Mouse (Mus musculus): ENCODE data around the gene Ggct. TPM values are rescaled to one million over a fixed set of nuclear protein-coding genes. Genes with fewer than 3 reads are reported as not detected.

Ggct gene
- 16.6 and 19.8 TPM in 2 replicates for polyA plus RNA-seq (2012; rRNA removed)

- peak within 1 kb of the TSS; percentile 53 for H3K4me3 ChIP-seq (ENCODE audit: insufficient read depth, low read length)
- H3K27ac ChIP-seq (ENCODE audit: insufficient read depth, low read length): peak within 1 kb of the TSS; percentile 24
- TF ChIP-seq POLR2A (IDR thresholded peaks at IDR 0.05; ENCODE audit: extremely low read depth, insufficient read depth, low read length): peak; percentile 96
- TF ChIP-seq CTCF (IDR thresholded peaks at IDR 0.05; ENCODE audit: extremely low read depth, insufficient read depth, low read length): peak; percentile 43
- no peaks in the 10 kb centered on the region; the same call in 1 of the 2 replicates for H3K4me1 ChIP-seq (ENCODE audit: control insufficient read depth, insufficient read depth, low read length)
Observed at GRCm38 (mm10) chr6:54992734-54993260, at the start of gene Ggct. Ggct (minus strand) TSS chr6:54992950.

GRCm38 (mm10) chr6:55040031-55040430, 47.3 kb upstream of the Ggct start:
- TF ChIP-seq CTCF (IDR thresholded peaks at IDR 0.05; ENCODE audit: extremely low read depth, insufficient read depth, low read length) (no peak), POLR2A (IDR thresholded peaks at IDR 0.05; ENCODE audit: extremely low read depth, insufficient read depth, low read length) (no peak)
- no peak overlapping the region for H3K4me3 ChIP-seq (ENCODE audit: insufficient read depth, low read length)
- no peak overlapping the region for H3K27ac ChIP-seq (ENCODE audit: insufficient read depth, low read length)
- peaks cover 4% of the 10 kb centered on the region for H3K4me1 ChIP-seq (ENCODE audit: control insufficient read depth, insufficient read depth, low read length)

- H3K4me3 ChIP-seq (ENCODE audit: insufficient read depth, low read length): no peak overlapping the region; the same call in 1 of the 2 replicates
- TF ChIP-seq CTCF (IDR thresholded peaks at IDR 0.05; ENCODE audit: extremely low read depth, insufficient read depth, low read length): no peak
- no peak for TF ChIP-seq POLR2A (IDR thresholded peaks at IDR 0.05; ENCODE audit: extremely low read depth, insufficient read depth, low read length)
- no peak overlapping the region for H3K27ac ChIP-seq (ENCODE audit: insufficient read depth, low read length)
- H3K4me1 ChIP-seq (ENCODE audit: control insufficient read depth, insufficient read depth, low read length): peaks cover 4% of the 10 kb centered on the region
Observed at GRCm38 (mm10) chr6:55039446-55039783, 46.7 kb upstream of the Ggct start.

DNA sequence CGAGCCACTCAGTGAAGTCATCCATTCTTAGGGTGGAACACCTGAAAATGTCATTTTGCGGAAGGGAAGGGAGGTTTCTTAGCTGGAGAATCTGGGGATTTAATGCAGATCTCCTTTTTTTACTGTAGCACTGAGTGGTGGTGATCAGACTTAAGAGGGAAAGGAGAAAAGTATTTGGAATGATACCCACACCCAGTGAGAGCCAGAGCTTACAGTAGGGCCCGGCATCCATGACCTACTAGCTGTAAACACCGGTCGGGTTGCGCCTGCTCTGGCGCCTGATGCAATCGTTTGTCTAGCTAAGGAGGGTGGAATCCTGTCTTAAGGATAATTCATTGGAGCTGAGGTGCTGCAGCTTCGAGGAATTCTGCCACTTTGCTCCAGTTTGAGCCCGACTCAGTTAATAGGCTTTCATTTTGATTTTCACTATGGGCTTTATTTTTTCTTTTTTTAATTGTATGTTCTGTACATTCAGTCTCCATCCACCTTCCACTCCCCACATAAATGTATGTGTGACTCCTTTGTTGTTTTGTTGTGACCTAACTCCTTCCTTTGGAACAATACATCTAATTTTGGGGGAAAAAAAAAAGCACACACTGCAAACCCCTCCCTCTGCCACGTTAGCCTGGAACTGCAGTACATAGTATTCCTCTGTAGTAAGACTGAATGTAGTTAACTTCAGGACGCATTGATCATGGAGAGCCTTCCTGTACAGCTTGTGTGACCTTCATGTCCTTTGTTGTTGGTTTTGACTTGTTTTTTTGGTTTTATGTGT, 46.1 kb upstream of the Ggct start:
- TF ChIP-seq CTCF (IDR thresholded peaks at IDR 0.05; ENCODE audit: extremely low read depth, insufficient read depth, low read length) (no peak), POLR2A (IDR thresholded peaks at IDR 0.05; ENCODE audit: extremely low read depth, insufficient read depth, low read length) (no peak)
- Histone ChIP-seq H3K4me1 (ENCODE audit: control insufficient read depth, insufficient read depth, low read length) (peaks cover 4% of the 10 kb centered on the region), H3K4me3 (ENCODE audit: insufficient read depth, low read length) (peak overlapping the region; percentile 95), H3K27ac (ENCODE audit: insufficient read depth, low read length) (peak overlapping the region; percentile 88; the same call in 1 of the 2 replicates)

DNA sequence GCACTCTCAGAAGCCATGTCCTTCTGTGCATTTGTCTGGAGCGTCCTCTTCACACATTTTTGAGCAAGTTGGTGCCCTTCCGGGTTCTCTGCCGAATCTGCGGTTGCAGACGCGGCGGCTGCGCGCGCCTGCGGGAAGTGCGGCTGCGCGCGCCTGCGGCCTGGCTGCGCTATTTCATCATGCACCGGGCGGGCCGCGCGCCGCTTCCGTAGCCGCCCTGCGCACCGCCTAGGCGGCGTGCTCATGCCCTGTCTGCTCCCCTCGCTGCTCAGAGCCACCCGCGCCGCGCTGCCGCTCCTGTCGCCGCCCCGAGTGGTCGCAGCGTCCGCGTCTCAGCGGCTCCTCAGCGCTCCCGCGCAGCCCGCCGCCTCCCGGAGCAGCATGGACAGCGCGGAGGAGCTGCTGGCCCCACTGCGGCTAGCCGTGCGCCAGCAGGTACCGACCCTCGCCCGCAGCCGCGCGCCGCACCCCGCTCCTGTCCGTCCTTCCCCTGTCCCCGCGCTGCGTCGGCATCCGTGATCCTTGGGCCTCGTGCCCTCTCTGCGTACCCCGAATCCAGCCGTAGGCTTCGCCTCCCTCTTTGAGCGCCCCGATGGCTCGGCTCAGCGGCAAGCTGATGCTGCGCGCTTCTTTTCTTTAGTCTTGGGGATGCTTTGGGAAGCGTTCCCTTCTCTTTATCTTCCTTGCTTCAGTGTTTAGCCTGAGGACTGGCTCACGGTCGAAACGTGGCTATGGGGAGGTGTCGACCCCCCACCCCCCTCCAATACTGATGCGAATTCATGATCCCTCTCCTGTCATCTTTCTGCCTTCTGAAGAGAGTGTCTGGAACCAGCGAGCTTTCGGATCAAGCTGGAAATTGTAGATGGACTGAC, 45.3 kb upstream of the Ggct start, which contains the start of gene Gars:
TSS of gene Gars (plus strand) at position 209 of the 872 bp plus-strand sequence.
- Histone ChIP-seq H3K27ac (ENCODE audit: insufficient read depth, low read length) (peak within 1 kb of the TSS; percentile 88), H3K4me3 (ENCODE audit: insufficient read depth, low read length) (peak within 1 kb of the TSS; percentile 95), H3K4me1 (ENCODE audit: control insufficient read depth, insufficient read depth, low read length) (peaks cover 3% of the 10 kb centered on the region)
- TF ChIP-seq CTCF (IDR thresholded peaks at IDR 0.05; ENCODE audit: extremely low read depth, insufficient read depth, low read length) (no peak), POLR2A (IDR thresholded peaks at IDR 0.05; ENCODE audit: extremely low read depth, insufficient read depth, low read length) (peak; percentile 75)

GRCm38 (mm10) chr6:55036731-55037130, 44.0 kb upstream of the Ggct start:
- TF ChIP-seq CTCF (IDR thresholded peaks at IDR 0.05; ENCODE audit: extremely low read depth, insufficient read depth, low read length) (no peak), POLR2A (IDR thresholded peaks at IDR 0.05; ENCODE audit: extremely low read depth, insufficient read depth, low read length) (no peak)
- H3K4me3 ChIP-seq (ENCODE audit: insufficient read depth, low read length): no peak overlapping the region
- H3K4me1 ChIP-seq (ENCODE audit: control insufficient read depth, insufficient read depth, low read length): peaks cover 3% of the 10 kb centered on the region
- no peak overlapping the region for H3K27ac ChIP-seq (ENCODE audit: insufficient read depth, low read length)

DNA sequence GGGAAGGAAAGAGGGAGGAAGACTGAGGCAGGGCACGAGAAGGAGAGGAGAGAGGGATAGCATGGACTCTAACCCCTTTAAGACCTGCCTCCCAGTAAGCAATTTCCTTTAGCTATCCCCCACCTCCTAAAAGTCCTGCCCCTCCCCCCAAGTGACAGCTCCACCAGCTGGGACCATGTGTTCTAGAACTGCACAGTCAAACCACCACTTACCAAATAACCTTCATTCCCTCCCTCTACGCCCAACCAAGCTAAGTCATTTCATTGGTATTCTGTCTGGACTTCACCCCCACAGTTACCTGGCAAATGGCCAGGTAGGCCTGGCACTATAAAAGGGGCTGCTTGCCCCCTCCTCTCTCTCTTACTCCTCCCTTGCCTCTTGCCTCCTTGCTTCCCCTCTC, 34.9 kb upstream of the Ggct start:
- Histone ChIP-seq H3K4me1 (ENCODE audit: control insufficient read depth, insufficient read depth, low read length) (no peaks in the 10 kb centered on the region), H3K4me3 (ENCODE audit: insufficient read depth, low read length) (no peak overlapping the region), H3K27ac (ENCODE audit: insufficient read depth, low read length) (no peak overlapping the region)
- TF ChIP-seq CTCF (IDR thresholded peaks at IDR 0.05; ENCODE audit: extremely low read depth, insufficient read depth, low read length) (no peak), POLR2A (IDR thresholded peaks at IDR 0.05; ENCODE audit: extremely low read depth, insufficient read depth, low read length) (no peak)

DNA sequence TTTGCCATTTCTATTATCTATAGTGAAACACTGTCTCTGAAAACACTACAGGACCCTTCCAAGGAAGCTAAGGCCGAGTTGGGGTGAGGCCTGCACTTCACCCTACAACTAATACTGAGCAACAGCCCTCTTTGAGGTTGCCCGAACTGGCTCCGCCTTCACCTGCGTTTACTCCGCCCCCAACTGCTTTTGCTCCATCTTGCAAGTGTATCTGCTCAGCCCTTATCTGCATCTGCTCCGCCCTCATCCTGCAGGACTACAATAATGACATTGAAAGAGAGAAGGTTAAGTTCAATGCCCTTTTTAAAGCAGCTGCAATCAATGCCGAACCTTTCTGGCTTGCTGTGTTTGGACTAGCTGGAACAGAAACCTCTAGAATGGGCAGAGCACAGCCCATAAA, 29.1 kb upstream of the Ggct start:
- no peaks in the 10 kb centered on the region for H3K4me1 ChIP-seq (ENCODE audit: control insufficient read depth, insufficient read depth, low read length)
- TF ChIP-seq POLR2A (IDR thresholded peaks at IDR 0.05; ENCODE audit: extremely low read depth, insufficient read depth, low read length): no peak
- TF ChIP-seq CTCF (IDR thresholded peaks at IDR 0.05; ENCODE audit: extremely low read depth, insufficient read depth, low read length): no peak
- no peak overlapping the region for H3K27ac ChIP-seq (ENCODE audit: insufficient read depth, low read length)
- no peak overlapping the region for H3K4me3 ChIP-seq (ENCODE audit: insufficient read depth, low read length)

GRCm38 (mm10) chr6:55018417-55018816, 25.7 kb upstream of the Ggct start:
- H3K4me3 ChIP-seq (ENCODE audit: insufficient read depth, low read length): no peak overlapping the region
- H3K27ac ChIP-seq (ENCODE audit: insufficient read depth, low read length): no peak overlapping the region
- no peak for TF ChIP-seq CTCF (IDR thresholded peaks at IDR 0.05; ENCODE audit: extremely low read depth, insufficient read depth, low read length)
- TF ChIP-seq POLR2A (IDR thresholded peaks at IDR 0.05; ENCODE audit: extremely low read depth, insufficient read depth, low read length): no peak
- H3K4me1 ChIP-seq (ENCODE audit: control insufficient read depth, insufficient read depth, low read length): no peaks in the 10 kb centered on the region

Data from cortical plate, adult 2 months (tissue).